Mouse (Mus musculus): ENCODE measurements around the gene Psme1.

- TF ChIP-seq CTCF (IDR thresholded peaks at IDR 0.05 in 2 of 3, conservative IDR thresholded peaks at IDR 0.05 in 1 of 3; ENCODE audit: control insufficient read depth in 1 of 3, insufficient read depth in 1 of 3, low read depth in 2 of 3, low read length in 3 of 3, poor library complexity in 1 of 3, severe bottlenecking in 1 of 3) (no peak), TCF12 (IDR thresholded peaks at IDR 0.05; ENCODE audit: low read depth, low read length) (no peak), E2F4 (IDR thresholded peaks at IDR 0.05; ENCODE audit: borderline replicate concordance, low read depth, low read length) (no peak), JUND (IDR thresholded peaks at IDR 0.05; ENCODE audit: low read depth, low read length) (no peak), POLR2A (IDR thresholded peaks at IDR 0.05; ENCODE audit: control insufficient read depth in 1 of 2, insufficient read depth in 1 of 2, low read depth in 1 of 2, low read length in 2 of 2, poor library complexity in 1 of 2) (no peak)
Measured at GRCm38 (mm10) chr14:55592226-55592625, 14.3 kb downstream of the Psme1 start.
